Mouse (Mus musculus): ENCODE data around the gene Haus2.

Gene Haus2

DNA sequence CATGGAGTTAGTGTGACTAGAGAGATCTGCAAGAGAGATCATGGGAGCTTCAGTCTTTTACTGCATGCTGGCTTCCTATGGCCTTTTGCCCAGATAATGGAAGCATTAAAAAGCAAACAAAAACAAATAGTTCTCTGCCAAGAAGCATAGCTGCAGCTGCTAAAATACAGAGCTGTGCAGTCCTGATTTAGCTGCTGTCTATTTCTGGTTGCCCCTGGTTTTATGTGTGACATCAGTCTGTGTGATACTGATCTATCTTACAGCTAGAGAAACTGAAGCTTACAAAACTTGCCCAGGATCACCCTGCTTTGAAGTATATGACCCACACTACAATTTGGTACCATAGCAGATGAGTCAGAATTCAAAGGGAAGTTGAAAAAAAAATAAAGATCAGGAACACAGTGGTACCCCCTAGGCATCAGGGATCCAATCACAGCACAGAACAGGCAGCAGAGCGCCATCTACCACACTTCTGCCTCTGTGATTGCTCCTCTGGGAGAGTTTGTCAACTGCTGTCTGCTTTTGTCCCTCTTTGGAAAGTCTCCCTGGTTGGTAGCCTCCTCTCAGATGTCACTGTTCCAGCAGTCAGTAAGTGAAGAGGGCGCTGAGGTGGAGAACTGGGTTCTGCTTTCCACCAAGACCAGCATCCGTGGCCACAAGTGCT lies 54.4 kb downstream of the Haus2 start:
- DNase-seq (ENCODE audit: low read depth, low spot score), result peak; percentile 19

GRCm38 (mm10) chr2:120667446-120667845 lies 58.3 kb downstream of the Haus2 start:
- DNase-seq (ENCODE audit: low read depth, low spot score), result no peak

DNA sequence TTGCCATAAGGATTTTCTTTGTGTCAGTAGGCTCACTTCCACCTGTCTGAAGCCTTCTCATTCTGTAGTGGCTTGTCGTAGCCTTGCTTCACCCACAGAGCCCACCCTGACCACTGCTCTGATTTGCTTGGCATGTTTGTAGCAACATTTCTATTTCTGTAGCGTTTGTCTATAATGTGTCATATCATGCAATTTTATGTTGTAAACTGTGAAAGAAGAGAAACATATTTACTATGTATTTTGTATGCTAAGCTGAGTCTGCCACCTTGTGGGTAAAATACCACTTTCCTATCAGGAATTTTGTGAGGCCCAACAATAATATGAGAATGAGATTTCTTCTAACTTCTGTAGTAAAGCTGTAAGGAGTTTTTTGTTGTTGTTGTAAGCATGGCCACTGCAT lies 61.1 kb downstream of the Haus2 start:
- peak; percentile 8 for DNase-seq (ENCODE audit: low read depth, low spot score)

Data from telencephalon, adult 2 months (tissue).